Mouse (Mus musculus) MEL (cell line): Measurements from ENCODE around the gene Fgfr2. TPM values are rescaled to one million over a fixed set of nuclear protein-coding genes. Genes with fewer than 3 reads are reported as not detected.

Experiments
- DNase-seq: peaks from one replicate; pipeline ENCODE4 v3.0.0; 2011; ENCODE audit warnings: low read depth, low spot score
- H3K27ac ChIP-seq: 2 replicates; pipeline ENCODE4 v1.5.1; 2012; ENCODE audit warnings: low read depth, mild to moderate bottlenecking, control low read depth, low read length, moderate library complexity; ENCODE audit not compliant: control insufficient read depth
- H3K27me3 ChIP-seq, 2 experiments: fragments of 150-350 bp in 1 of 2; sonication (generic) in 1 of 2; 2 replicates each; pipeline ENCODE4 v1.6.1; 2012; ENCODE audit warnings: low read length in 2 of 2, mild to moderate bottlenecking in 2 of 2, improper control_type of control experiment in 1 of 2, moderate library complexity in 1 of 2; ENCODE audit not compliant: insufficient read depth in 2 of 2, control insufficient read depth in 1 of 2
- H3K36me3 ChIP-seq, 2 experiments: 2 replicates each; pipeline ENCODE4 v1.6.1; 2012 to 2014; ENCODE audit warnings: low read length in 2 of 2, improper control_type of control experiment in 1 of 2, inconsistent platforms in 1 of 2, mild to moderate bottlenecking in 1 of 2; ENCODE audit not compliant: insufficient read depth in 2 of 2, control insufficient read depth in 1 of 2
- H3K4me1 ChIP-seq, 2 experiments: fragments of 150-350 bp in 1 of 2; sonication (generic) in 1 of 2; 2 replicates each; pipeline ENCODE4 v1.6.1; 2012; ENCODE audit warnings: low read length in 2 of 2, improper control_type of control experiment in 1 of 2, mild to moderate bottlenecking in 1 of 2; ENCODE audit not compliant: insufficient read depth in 2 of 2, control insufficient read depth in 1 of 2
- H3K4me3 ChIP-seq, 2 experiments: fragments of 150-350 bp in 1 of 2; sonication (generic) in 1 of 2; 2 replicates each; pipeline ENCODE4 v1.5.1; 2012; ENCODE audit warnings: low read depth in 2 of 2, low read length in 2 of 2, mild to moderate bottlenecking in 2 of 2, moderate library complexity in 2 of 2, control low read depth in 1 of 2, improper control_type of control experiment in 1 of 2; ENCODE audit not compliant: control insufficient read depth in 1 of 2, insufficient read depth in 1 of 2
- H3K79me2 ChIP-seq: 2 replicates; pipeline ENCODE4 v1.6.1; 2012; ENCODE audit warnings: mild to moderate bottlenecking, low read length, moderate library complexity; ENCODE audit not compliant: control insufficient read depth, poor library complexity, insufficient read depth
- H3K9ac ChIP-seq: 2 replicates; pipeline ENCODE4 v1.6.1; 2012; ENCODE audit warnings: low read depth, mild to moderate bottlenecking, control low read depth, low read length, moderate library complexity; ENCODE audit not compliant: control insufficient read depth, poor library complexity, severe bottlenecking
- H3K9me3 ChIP-seq: fragments of 150-350 bp; sonication (generic); replicated peaks from 2 replicates; pipeline ENCODE4 v1.6.1; 2012; ENCODE audit warnings: mild to moderate bottlenecking, low read length, improper control_type of control experiment, moderate library complexity; ENCODE audit not compliant: insufficient read depth
- BHLHE40 ChIP-seq: IDR thresholded peaks from 2 replicates; pipeline ENCODE4 v1.6.1; 2012; ENCODE audit warnings: low read depth, mild to moderate bottlenecking, inconsistent platforms, low read length, improper control_type of control experiment, borderline replicate concordance
- CHD2 ChIP-seq: IDR thresholded peaks from 2 replicates; pipeline ENCODE4 v1.6.1; 2011; ENCODE audit warnings: low read length, improper control_type of control experiment
- CTCF ChIP-seq, 3 experiments: IDR thresholded peaks in 2 of 3; conservative IDR thresholded peaks in 1 of 3; 2 replicates each; pipeline ENCODE4 v1.5.1; 2011 to 2012; ENCODE audit warnings: low read length in 3 of 3, low read depth in 2 of 3, mild to moderate bottlenecking in 2 of 3, improper control_type of control experiment in 1 of 3, inconsistent platforms in 1 of 3, mixed read lengths in 1 of 3, moderate library complexity in 1 of 3; ENCODE audit not compliant: control insufficient read depth in 1 of 3, insufficient read depth in 1 of 3, poor library complexity in 1 of 3, severe bottlenecking in 1 of 3
- E2F4 ChIP-seq: IDR thresholded peaks from 2 replicates; pipeline ENCODE4 v1.6.1; 2011; ENCODE audit warnings: low read depth, low read length, improper control_type of control experiment, borderline replicate concordance
- ELF1 ChIP-seq: IDR thresholded peaks from 2 replicates; pipeline ENCODE4 v1.6.1; 2014; ENCODE audit warnings: low read depth, mild to moderate bottlenecking, inconsistent platforms, low read length, improper control_type of control experiment, moderate library complexity
- EP300 ChIP-seq, 2 experiments: IDR thresholded peaks; 2 replicates each; pipeline ENCODE4 v1.6.1; 2011; ENCODE audit warnings: improper control_type of control experiment in 2 of 2, low read length in 2 of 2, low read depth in 1 of 2, mild to moderate bottlenecking in 1 of 2
- ETS1 ChIP-seq: IDR thresholded peaks from 2 replicates; pipeline ENCODE4 v1.6.1; 2012; ENCODE audit warnings: low read depth, mild to moderate bottlenecking, inconsistent platforms, low read length, improper control_type of control experiment, moderate library complexity
- GATA1 ChIP-seq: IDR thresholded peaks from 2 replicates; pipeline ENCODE4 v1.6.1; 2011; ENCODE audit warnings: low read depth, low read length, improper control_type of control experiment
- MAFK ChIP-seq: IDR thresholded peaks from 2 replicates; pipeline ENCODE4 v1.6.1; 2011; ENCODE audit warnings: low read depth, mild to moderate bottlenecking, low read length, improper control_type of control experiment, borderline replicate concordance
- MAX ChIP-seq: IDR thresholded peaks from 2 replicates; pipeline ENCODE4 v1.6.1; 2011; ENCODE audit warnings: low read length, improper control_type of control experiment
- MAZ ChIP-seq: IDR thresholded peaks from 2 replicates; pipeline ENCODE4 v1.6.1; 2012; ENCODE audit warnings: low read depth, mild to moderate bottlenecking, inconsistent platforms, low read length, improper control_type of control experiment
- MEF2A ChIP-seq: IDR thresholded peaks from 2 replicates; pipeline ENCODE4 v1.6.1; 2014; ENCODE audit warnings: low read depth, mild to moderate bottlenecking, inconsistent platforms, low read length, improper control_type of control experiment; ENCODE audit not compliant: poor library complexity, insufficient replicate concordance, severe bottlenecking; ENCODE audit errors: extremely low read depth
- MXI1 ChIP-seq: IDR thresholded peaks from 2 replicates; pipeline ENCODE4 v1.6.1; 2011; ENCODE audit warnings: mild to moderate bottlenecking, low read depth, low read length, improper control_type of control experiment
- MYB ChIP-seq: IDR thresholded peaks from 2 replicates; pipeline ENCODE4 v1.6.1; 2011; ENCODE audit warnings: mild to moderate bottlenecking, low read depth, low read length, improper control_type of control experiment
- NELFE ChIP-seq: IDR thresholded peaks from 2 replicates; pipeline ENCODE4 v1.6.1; 2011; ENCODE audit warnings: low read depth, low read length, improper control_type of control experiment
- NRF1 ChIP-seq: IDR thresholded peaks from 2 replicates; pipeline ENCODE4 v1.6.1; 2014; ENCODE audit warnings: low read depth, mild to moderate bottlenecking, inconsistent platforms, low read length, improper control_type of control experiment, moderate library complexity; ENCODE audit not compliant: poor library complexity, insufficient read depth, severe bottlenecking
- POLR2A ChIP-seq, 2 experiments: IDR thresholded peaks; 2 replicates each; pipeline ENCODE4 v1.6.1; 2011 to 2012; ENCODE audit warnings: low read length in 2 of 2, mild to moderate bottlenecking in 2 of 2, control low read depth in 1 of 2, improper control_type of control experiment in 1 of 2, low read depth in 1 of 2, moderate library complexity in 1 of 2; ENCODE audit not compliant: control insufficient read depth in 1 of 2, insufficient read depth in 1 of 2, poor library complexity in 1 of 2
- POLR2AphosphoS2 ChIP-seq: IDR thresholded peaks from 2 replicates; pipeline ENCODE4 v1.6.1; 2011; ENCODE audit warnings: low read length, improper control_type of control experiment
- POLR2AphosphoS5 ChIP-seq: IDR thresholded peaks from 2 replicates; pipeline ENCODE4 v1.6.1; 2012; ENCODE audit warnings: low read depth, borderline replicate concordance, mild to moderate bottlenecking, inconsistent platforms, low read length, moderate library complexity, mixed read lengths
- RAD21 ChIP-seq: IDR thresholded peaks from 2 replicates; pipeline ENCODE4 v1.6.1; 2011; ENCODE audit warnings: mild to moderate bottlenecking, low read depth, low read length, improper control_type of control experiment
- RCOR1 ChIP-seq: IDR thresholded peaks from 2 replicates; pipeline ENCODE4 v1.6.1; 2012; ENCODE audit warnings: low read depth, mild to moderate bottlenecking, inconsistent platforms, low read length, improper control_type of control experiment
- SMC3 ChIP-seq: IDR thresholded peaks from 2 replicates; pipeline ENCODE4 v1.6.1; 2011; ENCODE audit warnings: low read depth, low read length, improper control_type of control experiment
- TAL1 ChIP-seq: IDR thresholded peaks from 2 replicates; pipeline ENCODE4 v1.6.1; 2012; ENCODE audit warnings: mild to moderate bottlenecking, inconsistent platforms, low read length, moderate library complexity, mixed read lengths
- TBP ChIP-seq: IDR thresholded peaks from 2 replicates; pipeline ENCODE4 v1.8.0; 2011; ENCODE audit warnings: low read depth, low read length, improper control_type of control experiment
- UBTF ChIP-seq: IDR thresholded peaks from 2 replicates; pipeline ENCODE4 v1.6.1; 2012; ENCODE audit warnings: low read depth, mild to moderate bottlenecking, inconsistent platforms, low read length, improper control_type of control experiment, moderate library complexity, borderline replicate concordance; ENCODE audit not compliant: insufficient read depth
- USF1 ChIP-seq: IDR thresholded peaks from 2 replicates; pipeline ENCODE4 v1.6.1; 2014; ENCODE audit warnings: low read depth, mild to moderate bottlenecking, inconsistent platforms, low read length, improper control_type of control experiment, moderate library complexity
- USF2 ChIP-seq, 2 experiments: IDR thresholded peaks; 2 replicates each; pipeline ENCODE4 v1.6.1; 2011 to 2012; ENCODE audit warnings: improper control_type of control experiment in 2 of 2, low read length in 2 of 2, borderline replicate concordance in 1 of 2, inconsistent platforms in 1 of 2, low read depth in 1 of 2, mild to moderate bottlenecking in 1 of 2; ENCODE audit not compliant: insufficient read depth in 1 of 2
- ZC3H11A ChIP-seq: IDR thresholded peaks from 2 replicates; pipeline ENCODE4 v1.6.1; 2012; ENCODE audit warnings: low read depth, mild to moderate bottlenecking, inconsistent platforms, low read length, improper control_type of control experiment
- ZKSCAN1 ChIP-seq: IDR thresholded peaks from 2 replicates; pipeline ENCODE4 v1.6.1; 2012; ENCODE audit warnings: low read depth, mild to moderate bottlenecking, inconsistent platforms, low read length, improper control_type of control experiment, moderate library complexity
- ZNF384 ChIP-seq: IDR thresholded peaks from 2 replicates; pipeline ENCODE4 v1.6.1; 2012; ENCODE audit warnings: low read depth, mild to moderate bottlenecking, inconsistent platforms, low read length, improper control_type of control experiment
- polyA plus RNA-seq, 2 experiments: library from polyadenylated mRNA; stranded (reverse) in 1 of 2; unstranded in 1 of 2; fragments of >175 nt in 1 of 2; fragments of >200 nt in 1 of 2; gene quantifications; 2 replicates each; pipeline versions ENCODE4 v1.2.1 to v1.2.4; 2012; ENCODE audit warnings: low replicate concordance in 2 of 2, low read depth in 1 of 2; ENCODE audit not compliant: insufficient read length in 2 of 2, insufficient read depth in 1 of 2, missing spikeins in 1 of 2
- total RNA-seq: library from RNA; depleted of rRNA; stranded (reverse); fragments of 300-350 nt; gene quantifications from 2 replicates; pipeline ENCODE4 v1.2.3, GENCODE M21; 2012

Gene Fgfr2
- total and polyA plus RNA-seq, 3 experiments, result not detected

DNA sequence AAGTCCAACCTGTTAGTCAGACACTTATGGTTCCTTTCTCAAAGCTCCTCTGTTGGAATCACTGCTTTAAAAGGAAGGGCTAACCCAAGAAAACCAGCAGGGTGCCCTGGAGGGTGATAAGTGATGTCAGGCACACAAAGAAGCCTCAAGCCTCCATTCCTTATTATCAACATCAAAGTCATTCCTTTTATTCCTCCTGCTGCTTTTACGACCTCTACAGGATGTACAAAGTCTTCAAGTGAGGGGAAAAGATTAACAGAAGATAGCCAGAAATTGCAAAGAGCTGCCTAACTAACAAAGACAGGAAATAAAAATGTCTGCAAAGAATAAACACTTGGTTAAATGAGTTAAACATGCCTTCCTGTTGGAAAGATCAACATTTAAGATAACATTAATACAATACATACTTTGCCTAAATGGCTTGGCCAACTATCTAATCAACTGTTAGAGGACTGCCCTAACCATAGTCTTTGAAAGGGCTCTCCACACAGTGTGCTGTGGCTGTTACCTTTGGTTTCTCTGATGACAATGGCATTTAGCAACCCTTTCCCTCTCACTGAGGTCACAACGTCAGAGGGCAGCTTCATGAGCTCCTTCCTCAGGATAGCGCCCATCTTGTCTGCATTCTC lies 563.9 kb downstream of the Fgfr2 start:
- DNase-seq, result no peak
- H3K4me1 ChIP-seq, result peaks cover 0 to 11% of the 10 kb centered on the region in 2 experiments; a peak in 3 of 4 replicates
- no peaks in the 10 kb centered on the region for H3K27me3 ChIP-seq
- H3K9me3 ChIP-seq, result no peaks in the 10 kb centered on the region
- no peak for TF ChIP-seq RAD21
- peak; percentile 51; the same call in 1 of the 2 replicates for TF ChIP-seq GATA1
- H3K36me3 ChIP-seq, result peaks cover 15 to 34% of the 10 kb centered on the region in 2 experiments
- no peaks in the 10 kb centered on the region for H3K79me2 ChIP-seq
- no peak overlapping the region for H3K27ac ChIP-seq
- H3K4me3 ChIP-seq, result no peak overlapping the region
- no peak overlapping the region for H3K9ac ChIP-seq

DNA sequence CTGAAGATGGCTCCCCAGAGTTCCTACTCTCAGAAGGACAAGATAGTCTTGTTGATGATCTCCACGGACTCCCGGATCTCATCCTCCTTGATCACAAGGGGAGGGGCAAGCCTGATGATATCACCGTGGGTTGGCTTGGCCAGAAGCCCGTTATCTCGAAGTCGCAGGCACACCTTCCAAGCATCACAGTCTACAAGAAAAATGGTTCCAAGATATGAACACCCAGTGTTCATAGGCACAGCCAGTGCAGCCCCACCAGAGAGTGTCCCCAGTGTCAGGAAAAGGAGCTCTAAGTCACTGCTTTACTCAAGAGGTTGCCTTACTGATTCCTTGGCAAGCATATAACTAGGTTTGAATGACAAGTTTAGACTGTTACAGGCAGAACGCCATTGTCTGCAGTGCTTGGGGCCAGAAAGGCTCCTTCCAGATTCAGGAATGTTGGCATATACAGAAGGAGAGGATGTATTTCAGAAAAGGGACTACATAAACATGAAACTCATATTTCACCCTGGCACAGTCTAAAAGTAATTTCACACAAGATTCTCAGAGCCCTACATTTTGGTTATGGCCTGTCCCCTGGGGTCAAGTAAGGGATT lies 564.9 kb downstream of the Fgfr2 start:
- Histone ChIP-seq H3K9me3 (no peaks in the 10 kb centered on the region), H3K27ac (no peak overlapping the region), H3K4me3 (no peak overlapping the region), H3K9ac (no peak overlapping the region), H3K36me3 (peaks cover 15 to 28% of the 10 kb centered on the region in 2 experiments), H3K79me2 (no peaks in the 10 kb centered on the region), H3K27me3 (no peaks in the 10 kb centered on the region), H3K4me1 (peaks cover 0 to 12% of the 10 kb centered on the region in 2 experiments; a peak in 3 of 4 replicates)
- DNase-seq, result peak; percentile 36
- TF ChIP-seq MAZ (no peak), CHD2 (no peak), UBTF (no peak), MYB (no peak), TBP (no peak), TAL1 (peak; percentile 44; the same call in 1 of the 2 replicates), ELF1 (no peak), ZC3H11A (no peak), MAFK (no peak), ETS1 (peak; percentile 23; the same call in 1 of the 2 replicates), MEF2A (no peak), BHLHE40 (no peak), CTCF (IDR thresholded peaks at IDR 0.05 in 2 of 3, conservative IDR thresholded peaks at IDR 0.05 in 1 of 3; ENCODE audit: control insufficient read depth in 1 of 3, insufficient read depth in 1 of 3, low read depth in 2 of 3, low read length in 3 of 3, poor library complexity in 1 of 3, severe bottlenecking in 1 of 3) (no peak), USF1 (no peak), SMC3 (no peak), POLR2A (IDR thresholded peaks at IDR 0.05; ENCODE audit: control insufficient read depth in 1 of 2, insufficient read depth in 1 of 2, low read depth in 1 of 2, low read length in 2 of 2, poor library complexity in 1 of 2) (no peak), E2F4 (no peak), USF2 (IDR thresholded peaks at IDR 0.05; ENCODE audit: borderline replicate concordance in 1 of 2, insufficient read depth in 1 of 2, low read depth in 1 of 2, low read length in 2 of 2) (no peak), NELFE (no peak), EP300 (IDR thresholded peaks at IDR 0.05; ENCODE audit: low read depth in 1 of 2, low read length in 2 of 2) (no peak), ZNF384 (no peak), MAX (no peak), POLR2AphosphoS5 (no peak), ZKSCAN1 (no peak), RCOR1 (no peak), POLR2AphosphoS2 (no peak), NRF1 (no peak), MXI1 (no peak)
